Mouse (Mus musculus) testis, adult 2 months (tissue): ENCODE measurements around the gene Tmem44.

Experiments
- CTCF ChIP-seq: fragments of 200-500 bp; IDR thresholded peaks from 2 replicates; pipeline ENCODE4 v1.5.1; 2012; ENCODE audit warnings: low read depth, mild to moderate bottlenecking, inconsistent platforms, low read length, moderate library complexity; ENCODE audit not compliant: control insufficient read depth, insufficient read depth, insufficient replicate concordance
- POLR2A ChIP-seq: fragments of 200-500 bp; IDR thresholded peaks from 2 replicates; pipeline ENCODE4 v1.6.1; 2012; ENCODE audit warnings: low read depth, mild to moderate bottlenecking, inconsistent platforms, low read length, moderate library complexity; ENCODE audit not compliant: control insufficient read depth

GRCm38 (mm10) chr16:30565631-30566030 is 15.0 kb upstream of the Tmem44 start:
- TF ChIP-seq POLR2A = no peak
- TF ChIP-seq CTCF = no peak
